Mouse (Mus musculus) neural tube, embryonic 13.5 days (tissue): ENCODE data around the gene Zfp383. TPM values are rescaled to one million over a fixed set of nuclear protein-coding genes. Genes with fewer than 3 reads are reported as not detected.
A peak's percentile ranks its signal among the peaks of the same experiment; 100 is the strongest.
"Not testable (repeated sequence)": the region's sequence is repeated elsewhere in the genome, so short reads cannot be mapped to it uniquely, and the experiment has no call there.

Experiments
- ATAC-seq: fragments of 200-750 bp; cut with Nextera tagmentation; 2 replicates; pipeline ENCODE4 v1.8.0; 2017; ENCODE audit warnings: low read depth, mild to moderate bottlenecking, moderate TSS enrichment, moderate library complexity
- H3K27ac ChIP-seq: fragments of 300-500 bp; sonication (generic); replicated peaks from 2 replicates; pipeline ENCODE4 v1.5.1; 2015; ENCODE audit warnings: moderate library complexity, mild to moderate bottlenecking, inconsistent platforms
- H3K27me3 ChIP-seq: fragments of 300-500 bp; sonication (generic); 2 replicates; pipeline ENCODE4 v1.6.1; 2015; ENCODE audit warnings: mild to moderate bottlenecking, inconsistent platforms
- H3K36me3 ChIP-seq: fragments of 300-500 bp; sonication (generic); 2 replicates; pipeline ENCODE4 v1.6.1; 2015; ENCODE audit warnings: mild to moderate bottlenecking, inconsistent platforms
- H3K4me1 ChIP-seq: fragments of 300-500 bp; sonication (generic); replicated peaks from 2 replicates; pipeline ENCODE4 v1.6.1; 2015; ENCODE audit warnings: inconsistent platforms
- H3K4me2 ChIP-seq: fragments of 300-500 bp; sonication (generic); 2 replicates; pipeline ENCODE4 v1.6.1; 2015; ENCODE audit warnings: inconsistent platforms, mild to moderate bottlenecking, moderate library complexity
- H3K4me3 ChIP-seq: fragments of 300-500 bp; sonication (generic); 2 replicates; pipeline ENCODE4 v1.5.1; 2015; ENCODE audit warnings: mild to moderate bottlenecking, inconsistent platforms
- H3K9ac ChIP-seq: fragments of 300-500 bp; sonication (generic); 2 replicates; pipeline ENCODE4 v1.6.1; 2015; ENCODE audit warnings: moderate library complexity, mild to moderate bottlenecking, inconsistent platforms
- H3K9me3 ChIP-seq: fragments of 300-500 bp; sonication (generic); 2 replicates; pipeline ENCODE4 v1.6.1; 2016; ENCODE audit warnings: inconsistent platforms
- WGBS: fragments of 180-500 bp; shearing (Covaris S2); methylation state at CpG from one replicate; pipeline ENCODE4 v1.1.7; 2015; 5-methylcytosine and 5-hydroxymethylcytosine counted together
- microRNA-seq: library from miRNA; unstranded; fragments of <30 nt; microRNA quantifications from one replicate; pipeline ENCODE4, GENCODE M21; 2016
- polyA plus RNA-seq: library from polyadenylated mRNA; unstranded; fragments of >200 nt; fragmentation: Nextera tagmentation; extraction: Ambion mirVana; gene quantifications from 2 replicates; pipeline ENCODE4 v1.2.1, GENCODE M21; 2015

Gene Zfp383
- polyA plus RNA-seq, 1 experiment from 2014 or later = 6.7 TPM

DNA sequence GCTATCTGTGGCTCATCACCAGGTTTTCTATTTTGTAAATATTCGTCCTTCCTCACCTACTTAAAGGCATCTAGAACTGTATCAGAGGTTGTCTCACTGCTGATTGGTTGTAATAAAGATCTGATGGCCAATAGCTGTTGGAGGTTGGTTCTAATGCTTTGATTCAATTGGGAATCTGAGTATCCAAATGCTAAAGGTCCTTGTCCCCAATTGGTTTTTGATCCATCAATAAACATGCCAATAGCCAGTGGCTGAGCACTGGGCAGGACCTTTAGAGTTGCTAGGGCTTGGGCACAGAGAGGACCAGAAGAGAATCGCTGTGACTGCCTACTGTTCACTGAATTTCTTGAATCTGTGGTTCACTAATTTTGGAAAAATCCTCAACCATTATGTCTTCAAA, 35.7 kb downstream of the Zfp383 start:
- no peaks in the 10 kb centered on the region for H3K9me3 ChIP-seq
- ATAC-seq = no peak
- 76% methylated on average over 2 of the region's 2 CpGs for WGBS
- H3K27me3 ChIP-seq = no peaks in the 10 kb centered on the region
- H3K36me3 ChIP-seq = peaks cover 54% of the 10 kb centered on the region
- H3K9ac ChIP-seq = no peak overlapping the region
- no peak overlapping the region for H3K27ac ChIP-seq
- H3K4me2 ChIP-seq = no peak overlapping the region
- H3K4me3 ChIP-seq = no peak overlapping the region
- no peaks in the 10 kb centered on the region for H3K4me1 ChIP-seq

DNA sequence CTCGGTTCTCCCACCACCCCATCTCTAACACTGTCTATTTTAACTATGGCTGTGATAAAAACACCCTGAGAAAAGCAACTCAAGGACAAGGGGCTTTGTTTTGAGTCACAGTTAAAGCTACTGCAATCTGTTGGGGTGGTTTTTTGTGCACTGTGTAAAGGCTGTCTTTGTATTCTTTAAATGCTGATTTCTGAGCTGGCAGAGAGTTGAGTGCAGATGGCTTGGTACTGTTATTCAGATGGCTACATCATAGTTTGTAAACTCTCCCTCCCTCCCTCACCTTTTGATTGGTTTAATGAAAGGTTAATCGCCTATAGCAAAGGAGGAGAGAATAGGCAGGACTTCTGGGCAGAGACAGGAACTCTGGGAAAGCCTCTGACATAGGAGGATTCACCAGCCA, 36.2 kb downstream of the Zfp383 start:
- Histone ChIP-seq H3K4me3 (no peak overlapping the region), H3K36me3 (peaks cover 58% of the 10 kb centered on the region), H3K4me1 (no peaks in the 10 kb centered on the region), H3K27me3 (no peaks in the 10 kb centered on the region), H3K9ac (no peak overlapping the region), H3K4me2 (no peak overlapping the region), H3K27ac (no peak overlapping the region), H3K9me3 (no peaks in the 10 kb centered on the region)
- WGBS = 73% methylated on average over 2 of the region's 2 CpGs
- no peak for ATAC-seq

DNA sequence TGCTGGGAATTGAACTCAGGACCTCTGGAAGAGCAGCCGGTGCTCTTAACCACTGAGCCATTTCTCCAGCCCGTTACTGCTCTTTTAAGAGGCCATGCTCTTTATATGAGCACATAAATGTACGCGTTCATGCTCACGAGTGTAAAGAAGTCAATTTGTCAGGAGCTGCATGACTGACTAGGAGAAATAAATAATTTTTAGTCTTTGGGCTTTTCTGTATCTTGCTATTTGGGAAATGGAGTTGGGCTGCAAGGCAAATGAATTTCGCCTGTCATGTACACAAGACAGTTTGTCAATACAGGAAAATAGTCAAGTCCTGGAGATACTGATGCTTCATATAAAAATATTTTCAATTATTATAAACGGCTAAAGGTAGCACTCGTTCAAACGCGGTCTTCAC, 45.1 kb downstream of the Zfp383 start:
- H3K4me1 ChIP-seq = peaks cover 8% of the 10 kb centered on the region
- peak overlapping the region; percentile 94 for H3K9ac ChIP-seq
- peak overlapping the region; percentile 97 for H3K27ac ChIP-seq
- peak overlapping the region; percentile 80 for H3K4me3 ChIP-seq
- peaks cover 28% of the 10 kb centered on the region for H3K36me3 ChIP-seq
- no peak for ATAC-seq
- H3K27me3 ChIP-seq = no peaks in the 10 kb centered on the region
- peak overlapping the region; percentile 63 for H3K4me2 ChIP-seq
- 39% methylated on average over 10 of the region's 10 CpGs for WGBS
- no peaks in the 10 kb centered on the region for H3K9me3 ChIP-seq

DNA sequence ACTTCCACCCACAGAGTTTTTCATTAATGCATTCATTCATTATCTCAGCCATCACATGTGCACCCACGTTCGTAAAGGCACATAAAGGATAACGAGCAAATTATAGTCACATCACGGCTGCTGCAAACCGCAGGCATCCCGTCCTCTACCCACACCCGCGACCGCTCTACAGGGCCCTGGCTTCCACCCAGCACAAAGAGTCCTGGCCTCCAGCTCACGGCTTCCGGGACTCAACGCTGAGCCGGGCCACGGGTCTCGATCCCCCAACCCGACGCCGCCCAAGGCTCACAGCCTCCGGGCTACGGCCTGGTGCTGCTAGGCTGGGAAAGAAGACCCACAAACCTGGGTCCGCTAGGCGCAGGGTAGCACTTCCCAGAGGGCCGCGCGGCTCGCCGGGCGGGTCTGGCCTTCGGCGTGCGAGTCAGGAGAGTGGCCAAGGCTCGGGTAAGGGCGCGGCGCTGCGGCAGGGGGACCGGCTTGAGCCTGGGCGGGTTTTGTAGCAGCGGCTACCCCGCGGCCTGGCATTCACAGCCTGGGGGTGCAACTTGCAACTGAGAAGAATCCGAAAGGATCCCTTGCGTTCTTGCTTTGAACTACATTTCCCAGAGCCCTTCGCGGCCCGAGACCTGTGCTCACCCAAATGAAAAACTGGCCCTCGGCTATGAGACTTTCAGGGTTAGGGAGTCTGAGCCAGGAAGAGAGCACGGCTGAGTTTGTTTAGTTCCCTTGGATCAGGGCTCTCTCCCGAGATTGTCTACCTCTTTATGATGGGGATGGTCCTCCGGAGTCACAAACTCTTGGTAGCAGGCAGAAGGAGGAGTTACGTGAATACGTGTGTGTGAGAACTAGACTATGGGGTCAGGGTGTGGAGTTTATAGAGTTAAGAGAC, 45.7 kb downstream of the Zfp383 start, which contains the start of gene Zfp74:
TSS of gene Zfp74 (minus strand) at position 577 of the 889 bp plus-strand sequence.
- Histone ChIP-seq H3K9ac (peak within 1 kb of the TSS; percentile 94), H3K4me1 (peaks cover 8% of the 10 kb centered on the region), H3K36me3 (peaks cover 24% of the 10 kb centered on the region), H3K4me3 (peak within 1 kb of the TSS; percentile 80), H3K4me2 (peak within 1 kb of the TSS; percentile 63), H3K27ac (peak within 1 kb of the TSS; percentile 97), H3K27me3 (no peaks in the 10 kb centered on the region), H3K9me3 (no peaks in the 10 kb centered on the region)
- ATAC-seq = peak; percentile 90
- 1% methylated on average over 52 of the region's 52 CpGs for WGBS

DNA sequence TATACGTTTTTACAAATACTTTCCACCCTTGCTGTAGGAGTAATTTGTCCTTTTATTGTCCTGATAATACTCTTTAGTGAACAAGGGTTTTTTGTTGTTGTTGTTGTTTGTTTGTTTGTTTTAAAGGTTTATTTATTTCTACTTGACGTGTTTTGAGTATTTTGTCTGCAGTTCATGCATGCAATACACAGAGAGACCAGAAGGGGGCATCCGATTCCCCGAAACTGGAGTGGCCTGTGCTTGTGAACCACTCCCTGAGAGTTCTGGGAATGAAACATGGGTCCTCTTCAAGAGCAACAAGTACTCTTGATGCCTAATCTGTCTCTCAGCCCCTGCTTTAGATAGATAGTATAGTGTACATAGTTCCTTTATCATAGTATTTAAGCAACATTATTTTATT, 46.7 kb downstream of the Zfp383 start:
- Histone ChIP-seq H3K27ac (no peak overlapping the region), H3K4me3 (0 out of 2 replicates have a peak overlapping the region, but pooled peaks have one; percentile 80)

DNA sequence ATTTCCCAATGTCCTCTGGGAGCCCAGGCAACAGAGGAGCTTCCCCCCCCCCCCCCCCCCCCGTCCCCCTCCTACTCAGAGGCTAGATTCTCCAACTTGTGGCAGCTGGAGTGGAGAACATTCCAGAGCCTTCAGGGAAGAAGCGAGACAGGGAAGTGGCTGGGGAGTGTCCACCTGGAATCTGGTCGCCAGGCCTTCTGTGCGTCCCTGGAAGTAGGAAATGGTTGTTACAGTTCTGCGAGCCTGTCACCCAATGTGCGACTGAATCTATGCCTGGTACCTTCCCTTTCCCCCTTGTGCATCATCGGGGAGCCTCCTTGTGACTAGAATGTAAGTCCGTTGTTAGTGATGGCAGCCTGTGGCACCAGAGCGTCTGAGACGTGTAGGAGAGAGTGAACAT, 48.2 kb downstream of the Zfp383 start:
- Histone ChIP-seq H3K4me1 (peaks cover 8% of the 10 kb centered on the region), H3K4me2 (no peak overlapping the region), H3K9me3 (no peaks in the 10 kb centered on the region), H3K27me3 (no peaks in the 10 kb centered on the region), H3K36me3 (peaks cover under 1% of the 10 kb centered on the region; the same call in 1 of the 2 replicates), H3K9ac (no peak overlapping the region), H3K4me3 (no peak overlapping the region), H3K27ac (no peak overlapping the region)
- WGBS = 67% methylated on average over 10 of the region's 10 CpGs
- ATAC-seq = no peak

More for the DNA sequence above, 46.7 kb downstream of the Zfp383 start:
- Histone ChIP-seq H3K9me3 (no peaks in the 10 kb centered on the region), H3K36me3 (peaks cover 16% of the 10 kb centered on the region), H3K9ac (no peak overlapping the region), H3K4me2 (peak overlapping the region; percentile 63), H3K27me3 (no peaks in the 10 kb centered on the region), H3K4me1 (peaks cover 8% of the 10 kb centered on the region)
- ATAC-seq = no peak
- 24% methylated on average over 4 of the region's 4 CpGs for WGBS

DNA sequence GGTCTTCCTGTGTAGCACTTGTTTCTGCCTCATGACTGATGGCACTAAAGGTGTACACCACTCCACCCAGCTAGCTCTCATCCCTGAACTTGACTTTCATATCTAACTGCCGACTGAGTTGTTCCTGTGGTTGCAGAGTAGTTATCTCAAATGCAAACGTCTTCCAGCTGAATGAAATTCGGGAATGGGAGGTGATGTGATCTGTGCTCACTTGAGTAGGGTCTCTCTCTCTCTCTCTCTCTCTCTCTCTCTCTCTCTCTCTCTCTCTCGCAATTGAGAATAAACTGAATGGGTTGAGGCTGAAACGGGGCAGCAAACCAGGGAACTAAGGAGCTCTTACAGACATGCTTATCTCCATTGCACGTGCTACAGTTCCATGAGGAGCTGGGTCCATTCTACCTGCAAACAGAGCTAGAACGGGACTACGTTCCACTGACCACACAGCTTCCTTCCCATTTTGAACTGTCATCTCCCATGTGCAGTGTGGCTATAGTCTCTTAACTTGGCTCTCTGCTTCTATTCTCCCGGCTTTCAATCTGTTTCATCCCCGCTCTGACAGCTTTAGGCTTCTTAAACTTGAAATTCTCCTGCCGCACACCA, 50.2 kb downstream of the Zfp383 start:
- H3K9ac ChIP-seq = no peak overlapping the region
- H3K4me3 ChIP-seq = no peak overlapping the region
- ATAC-seq = no peak
- H3K9me3 ChIP-seq = no peaks in the 10 kb centered on the region
- H3K4me2 ChIP-seq = no peak overlapping the region
- 90% methylated on average over 11 of the region's 11 CpGs for WGBS
- H3K27me3 ChIP-seq = no peaks in the 10 kb centered on the region
- no peaks in the 10 kb centered on the region for H3K4me1 ChIP-seq
- no peak overlapping the region for H3K27ac ChIP-seq
- H3K36me3 ChIP-seq = no peaks in the 10 kb centered on the region

DNA sequence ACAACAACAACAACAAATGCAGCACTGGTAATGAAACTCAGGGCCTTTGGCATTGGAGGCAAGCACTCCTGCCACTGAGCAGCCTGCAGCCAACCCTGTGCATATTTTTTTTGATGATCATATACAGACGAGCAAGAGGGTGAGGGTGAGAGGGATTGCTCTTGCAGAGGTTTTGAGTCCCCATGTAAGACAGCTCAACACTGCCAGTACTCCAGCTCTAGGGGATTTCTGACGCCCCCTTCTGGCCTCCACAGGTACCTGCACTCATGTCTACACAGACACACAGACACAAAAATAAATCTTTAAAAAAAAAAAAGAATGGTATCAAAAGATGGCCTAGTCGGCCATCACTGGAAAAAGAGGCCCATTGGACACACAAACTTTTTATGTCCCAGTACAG, 51.0 kb downstream of the Zfp383 start:
- H3K36me3 ChIP-seq = no peaks in the 10 kb centered on the region
- H3K27me3 ChIP-seq = no peaks in the 10 kb centered on the region
- H3K4me1 ChIP-seq = no peaks in the 10 kb centered on the region
- WGBS = 63% methylated on average over 3 of the region's 3 CpGs
- no peaks in the 10 kb centered on the region for H3K9me3 ChIP-seq
- no peak for ATAC-seq
- no peak overlapping the region for H3K4me2 ChIP-seq
- no peak overlapping the region for H3K27ac ChIP-seq
- H3K4me3 ChIP-seq = no peak overlapping the region
- no peak overlapping the region for H3K9ac ChIP-seq

GRCm38 (mm10) chr7:29965115-29965810, 57.2 kb downstream of the Zfp383 start:
- not testable (repeated sequence) for H3K4me1 ChIP-seq, H3K9ac ChIP-seq, H3K27me3 ChIP-seq, H3K9me3 ChIP-seq, H3K4me3 ChIP-seq, H3K4me2 ChIP-seq, ATAC-seq, H3K27ac ChIP-seq, H3K36me3 ChIP-seq
- 49% methylated on average over 39 of the region's 39 CpGs for WGBS

Small RNA genes within 50 kb of the gene (microRNA-seq; reads per million reads assigned to microRNA genes)
- not detected for gene Mir7668

Other genes with a start within 250 kb of the Zfp383 start
- 0.22 and 0.37 TPM in 2 replicates for gene Catsperg2, start 181.2 kb upstream of the Zfp383 start, polyA plus RNA-seq
- gene Zfp84, start 139.7 kb upstream of the Zfp383 start, polyA plus RNA-seq = 13.3 and 17.7 TPM in 2 replicates
- gene Zfp30, start 124.2 kb upstream of the Zfp383 start, polyA plus RNA-seq = 11.0 and 11.9 TPM in 2 replicates
- 26.8 and 27.6 TPM in 2 replicates for gene Zfp790, start 92.1 kb upstream of the Zfp383 start, polyA plus RNA-seq
- gene Zfp940, start 54.6 kb upstream of the Zfp383 start, polyA plus RNA-seq = 12.9 and 14.2 TPM in 2 replicates
- 18.3 and 19.0 TPM in 2 replicates for gene Zfp420, start 48.2 kb upstream of the Zfp383 start, polyA plus RNA-seq
- gene Zfp27, start 1.7 kb upstream of the Zfp383 start, polyA plus RNA-seq = 17.1 and 17.6 TPM in 2 replicates
- 13.6 and 15.0 TPM in 2 replicates for gene Zfp74, start 45.9 kb downstream of the Zfp383 start, polyA plus RNA-seq
- 5.5 and 6.5 TPM in 2 replicates for gene Zfp568, start 75.7 kb downstream of the Zfp383 start, polyA plus RNA-seq
- 9.9 and 11.3 TPM in 2 replicates for gene Zfp14, start 143.2 kb downstream of the Zfp383 start, polyA plus RNA-seq
- 12.0 and 14.2 TPM in 2 replicates for gene Zfp82, start 164.7 kb downstream of the Zfp383 start, polyA plus RNA-seq
- 1.2 and 1.5 TPM in 2 replicates for gene Gm26920, start 182.2 kb downstream of the Zfp383 start, polyA plus RNA-seq
- gene Zfp566, start 182.3 kb downstream of the Zfp383 start, polyA plus RNA-seq = 16.2 and 16.4 TPM in 2 replicates
- 102 and 106 TPM in 2 replicates for gene Zfp260, start 186.6 kb downstream of the Zfp383 start, polyA plus RNA-seq
- 13.4 and 13.8 TPM in 2 replicates for gene Zfp382, start 213.7 kb downstream of the Zfp383 start, polyA plus RNA-seq